Mouse (Mus musculus) heart, embryonic 10.5 days (tissue): Measurements from ENCODE around the gene Neurod2. TPM values are rescaled to one million over a fixed set of nuclear protein-coding genes. Genes with fewer than 3 reads are reported as not detected.
A peak's percentile ranks its signal among the peaks of the same experiment; 100 is the strongest.

ENCODE experiments used
- DNase-seq: peaks from one replicate; pipeline ENCODE4 v3.0.0-alpha.2; 2017; ENCODE audit warnings: low spot score
- H3K27ac ChIP-seq: fragments of 300-500 bp; sonication (generic); 2 replicates; pipeline ENCODE4 v1.5.1; 2016; ENCODE audit warnings: mild to moderate bottlenecking
- H3K27me3 ChIP-seq: fragments of 300-500 bp; sonication (generic); 2 replicates; pipeline ENCODE4 v1.6.1; 2016; ENCODE audit warnings: mild to moderate bottlenecking; ENCODE audit not compliant: poor library complexity, insufficient read depth, severe bottlenecking
- H3K36me3 ChIP-seq: fragments of 300-500 bp; sonication (generic); 2 replicates; pipeline ENCODE4 v1.6.1; 2016; ENCODE audit warnings: mild to moderate bottlenecking, moderate library complexity
- H3K4me1 ChIP-seq: fragments of 300-500 bp; sonication (generic); 2 replicates; pipeline ENCODE4 v1.6.1; 2016; ENCODE audit warnings: mild to moderate bottlenecking
- H3K4me3 ChIP-seq: fragments of 300-500 bp; sonication (generic); 2 replicates; pipeline ENCODE4 v1.5.1; 2016; ENCODE audit warnings: mild to moderate bottlenecking, moderate library complexity
- H3K9me3 ChIP-seq: fragments of 300-500 bp; sonication (generic); 2 replicates; pipeline ENCODE4 v1.6.1; 2016; ENCODE audit warnings: mild to moderate bottlenecking, moderate library complexity
- WGBS: fragments of 180-500 bp; shearing (Covaris S2); methylation state at CpG from one replicate; pipeline ENCODE4 v1.1.7; 2016; 5-methylcytosine and 5-hydroxymethylcytosine counted together
- polyA plus RNA-seq: library from polyadenylated mRNA; unstranded; fragments of >200 nt; fragmentation: Nextera tagmentation; extraction: Ambion mirVana; gene quantifications from 2 replicates; pipeline ENCODE4 v1.2.1, GENCODE M21; 2016

Neurod2 gene
- polyA plus RNA-seq, 1 experiment from 2014 or later = not detected

- Histone ChIP-seq H3K36me3 (no peaks in the 10 kb centered on the region), H3K27me3 (peaks cover 100% of the 10 kb centered on the region), H3K27ac (no peak overlapping the region), H3K4me1 (peaks cover 36% of the 10 kb centered on the region), H3K4me3 (no peak overlapping the region), H3K9me3 (no peaks in the 10 kb centered on the region)
- 5% methylated on average over 9 of the region's 9 CpGs for WGBS
- no peak for DNase-seq
Observed at GRCm38 (mm10) chr11:98335250-98335649, 5.8 kb upstream of the Neurod2 start.

GRCm38 (mm10) chr11:98333981-98334741 lies 4.7 kb upstream of the Neurod2 start:
- H3K4me1 ChIP-seq = peaks cover 27% of the 10 kb centered on the region
- 3% methylated on average over 41 of the region's 41 CpGs for WGBS
- peaks cover 100% of the 10 kb centered on the region for H3K27me3 ChIP-seq
- DNase-seq = no peak
- no peaks in the 10 kb centered on the region for H3K9me3 ChIP-seq
- H3K4me3 ChIP-seq = peak overlapping the region; percentile 46
- H3K36me3 ChIP-seq = no peaks in the 10 kb centered on the region
- H3K27ac ChIP-seq = no peak overlapping the region

- Histone ChIP-seq H3K36me3 (no peaks in the 10 kb centered on the region), H3K4me3 (no peak overlapping the region)
- WGBS = 73% methylated on average over 10 of the region's 10 CpGs
Observed at GRCm38 (mm10) chr11:98333263-98333696, 3.8 kb upstream of the Neurod2 start.

GRCm38 (mm10) chr11:98332841-98333240 lies 3.4 kb upstream of the Neurod2 start:
- Histone ChIP-seq H3K36me3 (no peaks in the 10 kb centered on the region), H3K9me3 (no peaks in the 10 kb centered on the region), H3K4me3 (no peak overlapping the region), H3K27ac (no peak overlapping the region), H3K27me3 (peaks cover 100% of the 10 kb centered on the region), H3K4me1 (peaks cover 28% of the 10 kb centered on the region)
- 62% methylated on average over 4 of the region's 4 CpGs for WGBS
- DNase-seq = no peak

More at GRCm38 (mm10) chr11:98333263-98333696, 3.8 kb upstream of the Neurod2 start:
- no peak overlapping the region for H3K27ac ChIP-seq
- DNase-seq = no peak
- no peaks in the 10 kb centered on the region for H3K9me3 ChIP-seq
- peaks cover 27% of the 10 kb centered on the region for H3K4me1 ChIP-seq
- H3K27me3 ChIP-seq = peaks cover 100% of the 10 kb centered on the region

GRCm38 (mm10) chr11:98332186-98332585 lies 2.7 kb upstream of the Neurod2 start:
- H3K36me3 ChIP-seq = no peaks in the 10 kb centered on the region
- DNase-seq = no peak
- no peak overlapping the region for H3K27ac ChIP-seq
- WGBS = 84% methylated on average over 3 of the region's 3 CpGs
- H3K27me3 ChIP-seq = peaks cover 100% of the 10 kb centered on the region
- H3K4me3 ChIP-seq = no peak overlapping the region
- H3K4me1 ChIP-seq = peaks cover 34% of the 10 kb centered on the region
- no peaks in the 10 kb centered on the region for H3K9me3 ChIP-seq

- Histone ChIP-seq H3K4me3 (no peak overlapping the region), H3K4me1 (peaks cover 40% of the 10 kb centered on the region), H3K36me3 (no peaks in the 10 kb centered on the region), H3K27me3 (peaks cover 100% of the 10 kb centered on the region), H3K9me3 (no peaks in the 10 kb centered on the region), H3K27ac (no peak overlapping the region)
- WGBS = 58% methylated on average over 1 of the region's 1 CpGs
- no peak for DNase-seq
Observed at GRCm38 (mm10) chr11:98331401-98331800, 2.0 kb upstream of the Neurod2 start.

GRCm38 (mm10) chr11:98330745-98331204 lies 1.3 kb upstream of the Neurod2 start:
- WGBS = 50% methylated on average over 2 of the region's 2 CpGs
- Histone ChIP-seq H3K27ac (no peak overlapping the region), H3K4me3 (no peak overlapping the region), H3K36me3 (no peaks in the 10 kb centered on the region), H3K9me3 (no peaks in the 10 kb centered on the region), H3K27me3 (peaks cover 99% of the 10 kb centered on the region), H3K4me1 (peaks cover 40% of the 10 kb centered on the region)
- DNase-seq = no peak

- WGBS = 39% methylated on average over 9 of the region's 9 CpGs
Observed at GRCm38 (mm10) chr11:98329960-98330744, 704 bp upstream of the Neurod2 start.

GRCm38 (mm10) chr11:98328371-98329069 lies 928 bp downstream of the Neurod2 start:
- no peaks in the 10 kb centered on the region for H3K9me3 ChIP-seq
- peaks cover 23% of the 10 kb centered on the region for H3K4me1 ChIP-seq
- peak overlapping the region; percentile 52 for H3K4me3 ChIP-seq
- 2% methylated on average over 53 of the region's 56 CpGs for WGBS
- peaks cover 99% of the 10 kb centered on the region for H3K27me3 ChIP-seq
- H3K27ac ChIP-seq = no peak overlapping the region
- H3K36me3 ChIP-seq = no peaks in the 10 kb centered on the region
- DNase-seq = no peak

More at GRCm38 (mm10) chr11:98329960-98330744, 704 bp upstream of the Neurod2 start:
- no peaks in the 10 kb centered on the region for H3K9me3 ChIP-seq
- peaks cover 99% of the 10 kb centered on the region for H3K27me3 ChIP-seq
- H3K4me1 ChIP-seq = peaks cover 37% of the 10 kb centered on the region
- H3K4me3 ChIP-seq = no peak overlapping the region
- DNase-seq = no peak
- no peak overlapping the region for H3K27ac ChIP-seq
- no peaks in the 10 kb centered on the region for H3K36me3 ChIP-seq

- WGBS = under 1% methylated on average over 35 of the region's 35 CpGs
- H3K4me1 ChIP-seq = peaks cover 23% of the 10 kb centered on the region
- peak overlapping the region; percentile 52 for H3K4me3 ChIP-seq
- no peak overlapping the region for H3K27ac ChIP-seq
- H3K27me3 ChIP-seq = peaks cover 99% of the 10 kb centered on the region
- no peaks in the 10 kb centered on the region for H3K36me3 ChIP-seq
- DNase-seq = no peak
- no peaks in the 10 kb centered on the region for H3K9me3 ChIP-seq
Observed at GRCm38 (mm10) chr11:98328031-98328370, 1.4 kb downstream of the Neurod2 start.

GRCm38 (mm10) chr11:98327136-98328030 lies 2.1 kb downstream of the Neurod2 start:
- Histone ChIP-seq H3K4me1 (peaks cover 23% of the 10 kb centered on the region), H3K36me3 (no peaks in the 10 kb centered on the region), H3K27me3 (peaks cover 99% of the 10 kb centered on the region), H3K4me3 (peak overlapping the region; percentile 52), H3K9me3 (no peaks in the 10 kb centered on the region), H3K27ac (no peak overlapping the region; the same call in 1 of the 2 replicates)
- DNase-seq = no peak
- under 1% methylated on average over 97 of the region's 97 CpGs for WGBS

- no peak for DNase-seq
- no peaks in the 10 kb centered on the region for H3K36me3 ChIP-seq
- peaks cover 23% of the 10 kb centered on the region for H3K4me1 ChIP-seq
- H3K27me3 ChIP-seq = peaks cover 99% of the 10 kb centered on the region
- H3K27ac ChIP-seq = no peak overlapping the region
- H3K4me3 ChIP-seq = peak overlapping the region; percentile 52
- WGBS = 0% methylated on average over 19 of the region's 19 CpGs
- H3K9me3 ChIP-seq = no peaks in the 10 kb centered on the region
Observed at GRCm38 (mm10) chr11:98326741-98327135, 2.7 kb downstream of the Neurod2 start.
